Mouse (Mus musculus): ENCODE measurements around the gene Dennd4a. TPM values are rescaled to one million over a fixed set of nuclear protein-coding genes. Genes with fewer than 3 reads are reported as not detected.

The Dennd4a gene
- polyA plus RNA-seq, 2 experiments, result 8.7 to 9.7 TPM

DNA sequence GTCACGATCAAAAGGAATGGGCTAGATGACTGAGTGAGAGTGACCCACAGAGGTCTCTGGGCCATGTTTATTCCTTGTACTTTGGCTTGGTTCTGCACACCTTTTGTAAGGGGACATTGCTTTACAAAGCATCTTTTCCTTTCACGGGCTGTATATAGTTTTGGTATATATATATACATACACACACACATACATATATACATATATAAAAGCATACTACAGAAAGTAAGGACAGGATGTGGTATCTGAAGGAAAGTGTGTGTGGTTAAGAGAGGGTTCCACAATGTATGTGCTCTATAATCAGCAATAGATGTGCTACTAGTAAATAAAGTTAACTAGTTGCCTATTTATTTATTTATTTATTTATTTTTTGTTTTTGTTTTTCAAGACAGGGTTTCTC, 20.6 kb downstream of the Dennd4a start:
- H3K4me1 ChIP-seq (ENCODE audit: control insufficient read depth, insufficient read depth, low read length), result no peaks in the 10 kb centered on the region
- TF ChIP-seq POLR2A (IDR thresholded peaks at IDR 0.05; ENCODE audit: borderline replicate concordance, extremely low read depth, insufficient read depth, insufficient read length), result no peak
- H3K27ac ChIP-seq (replicated peaks; ENCODE audit: low read depth, low read length), result no peak overlapping the region
- no peak overlapping the region for H3K9ac ChIP-seq (ENCODE audit: low read depth, low read length, severe bottlenecking)
- no peak for ATAC-seq (ENCODE audit: low FRiP score, low read depth)
- H3K36me3 ChIP-seq (ENCODE audit: control insufficient read depth, insufficient read depth, low read length), result no peaks in the 10 kb centered on the region
- no peaks in the 10 kb centered on the region for H3K9me3 ChIP-seq (ENCODE audit: control insufficient read depth, low read length)
- no peak for DNase-seq (ENCODE audit: low spot score)
- H3K4me2 ChIP-seq (replicated peaks; ENCODE audit: low read depth, low read length, severe bottlenecking), result no peak overlapping the region
- no peak overlapping the region for H3K4me3 ChIP-seq (replicated peaks; ENCODE audit: low read length)
- WGBS, result 90% methylated on average over 2 of the region's 2 CpGs
- no peaks in the 10 kb centered on the region for H3K27me3 ChIP-seq (ENCODE audit: control insufficient read depth, insufficient read depth, low read length)

DNA sequence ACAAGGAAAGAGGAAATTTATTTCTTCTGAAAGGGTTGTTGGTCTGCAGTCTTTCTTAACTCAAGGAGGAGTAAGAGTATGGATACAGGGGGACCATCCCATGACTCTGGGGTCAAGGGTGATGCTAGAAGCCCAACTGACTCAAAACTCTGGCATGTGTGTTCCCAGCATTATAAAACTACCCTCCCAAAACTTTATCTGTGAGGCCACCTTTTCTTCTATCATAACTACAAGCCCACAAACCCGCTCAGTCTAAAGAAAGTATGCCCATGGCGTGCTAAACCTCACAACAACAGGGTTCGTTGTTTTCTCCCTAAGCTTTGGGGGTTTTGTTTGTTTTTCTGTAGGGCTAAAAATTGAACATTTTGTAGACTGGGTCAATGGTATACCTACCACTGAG, 23.3 kb downstream of the Dennd4a start:
- H3K27ac ChIP-seq (replicated peaks; ENCODE audit: low read depth, low read length), result no peak overlapping the region
- no peak overlapping the region for H3K9ac ChIP-seq (ENCODE audit: low read depth, low read length, severe bottlenecking)
- DNase-seq (ENCODE audit: low spot score) (no peak), ATAC-seq (ENCODE audit: low FRiP score, low read depth) (no peak)
- WGBS, result 89% methylated on average over 3 of the region's 3 CpGs
- H3K36me3 ChIP-seq (ENCODE audit: control insufficient read depth, insufficient read depth, low read length), result no peaks in the 10 kb centered on the region
- no peak for TF ChIP-seq POLR2A (IDR thresholded peaks at IDR 0.05; ENCODE audit: borderline replicate concordance, extremely low read depth, insufficient read depth, insufficient read length)
- no peaks in the 10 kb centered on the region for H3K27me3 ChIP-seq (ENCODE audit: control insufficient read depth, insufficient read depth, low read length)
- H3K4me1 ChIP-seq (ENCODE audit: control insufficient read depth, insufficient read depth, low read length), result no peaks in the 10 kb centered on the region
- no peak overlapping the region for H3K4me2 ChIP-seq (replicated peaks; ENCODE audit: low read depth, low read length, severe bottlenecking)
- H3K4me3 ChIP-seq (replicated peaks; ENCODE audit: low read length), result no peak overlapping the region
- no peaks in the 10 kb centered on the region for H3K9me3 ChIP-seq (ENCODE audit: control insufficient read depth, low read length)

DNA sequence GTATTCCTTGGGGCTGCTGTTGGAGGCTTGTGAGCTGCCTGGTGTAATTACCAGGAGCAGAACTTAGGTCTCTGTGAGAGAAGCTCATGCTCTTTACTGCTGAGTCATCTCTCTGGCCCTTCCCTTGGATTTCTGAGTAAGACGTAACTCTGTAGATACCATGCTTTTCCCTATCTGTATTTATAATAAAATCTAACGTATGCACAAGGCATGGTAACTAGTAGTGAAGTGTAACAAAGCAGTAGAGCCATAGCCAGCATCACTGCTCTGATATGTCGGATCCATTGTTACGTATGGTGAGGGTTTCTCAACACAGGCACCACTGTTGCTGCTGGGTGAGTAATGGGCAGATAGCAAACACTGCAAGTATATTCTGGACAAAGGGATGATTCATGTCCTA, 34.2 kb downstream of the Dennd4a start:
- 91% methylated on average over 4 of the region's 4 CpGs for WGBS
- H3K9me3 ChIP-seq (ENCODE audit: control insufficient read depth, low read length), result no peaks in the 10 kb centered on the region
- H3K4me3 ChIP-seq (replicated peaks; ENCODE audit: low read length), result no peak overlapping the region
- H3K9ac ChIP-seq (ENCODE audit: low read depth, low read length, severe bottlenecking), result no peak overlapping the region
- H3K4me1 ChIP-seq (ENCODE audit: control insufficient read depth, insufficient read depth, low read length), result no peaks in the 10 kb centered on the region
- no peak for ATAC-seq (ENCODE audit: low FRiP score, low read depth)
- no peak for TF ChIP-seq POLR2A (IDR thresholded peaks at IDR 0.05; ENCODE audit: borderline replicate concordance, extremely low read depth, insufficient read depth, insufficient read length)
- H3K27me3 ChIP-seq (ENCODE audit: control insufficient read depth, insufficient read depth, low read length), result no peaks in the 10 kb centered on the region
- DNase-seq (ENCODE audit: low spot score), result no peak
- H3K27ac ChIP-seq (replicated peaks; ENCODE audit: low read depth, low read length), result no peak overlapping the region
- H3K4me2 ChIP-seq (replicated peaks; ENCODE audit: low read depth, low read length, severe bottlenecking), result no peak overlapping the region
- H3K36me3 ChIP-seq (ENCODE audit: control insufficient read depth, insufficient read depth, low read length), result peaks cover 10% of the 10 kb centered on the region; the same call in 1 of the 2 replicates

DNA sequence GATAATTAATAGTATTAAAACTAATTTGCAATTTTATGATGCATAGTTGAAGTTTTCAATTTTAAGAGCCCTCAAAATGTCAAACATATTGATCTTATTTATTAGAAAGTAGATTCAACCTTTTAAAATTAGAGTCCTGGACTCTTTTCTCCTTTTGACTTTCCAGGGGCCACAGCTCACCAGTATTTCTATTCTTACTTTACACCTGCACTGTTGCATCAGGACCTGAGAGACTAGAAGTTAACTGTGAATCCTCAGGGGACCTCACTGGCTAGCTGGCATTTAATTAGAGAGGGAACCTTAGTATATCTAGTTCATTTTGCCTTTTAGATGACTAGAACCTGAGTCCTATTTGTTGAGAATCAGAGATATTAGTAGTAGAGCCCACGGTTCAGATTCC, 38.4 kb downstream of the Dennd4a start:
- DNase-seq (ENCODE audit: low spot score) (no peak), ATAC-seq (ENCODE audit: low FRiP score, low read depth) (no peak)
- TF ChIP-seq POLR2A (IDR thresholded peaks at IDR 0.05; ENCODE audit: borderline replicate concordance, extremely low read depth, insufficient read depth, insufficient read length), result no peak
- Histone ChIP-seq H3K27me3 (ENCODE audit: control insufficient read depth, insufficient read depth, low read length) (no peaks in the 10 kb centered on the region), H3K4me3 (replicated peaks; ENCODE audit: low read length) (no peak overlapping the region), H3K4me1 (ENCODE audit: control insufficient read depth, insufficient read depth, low read length) (no peaks in the 10 kb centered on the region), H3K9ac (ENCODE audit: low read depth, low read length, severe bottlenecking) (no peak overlapping the region), H3K27ac (replicated peaks; ENCODE audit: low read depth, low read length) (no peak overlapping the region), H3K9me3 (ENCODE audit: control insufficient read depth, low read length) (no peaks in the 10 kb centered on the region), H3K36me3 (ENCODE audit: control insufficient read depth, insufficient read depth, low read length) (0 out of 2 replicates have a peak, but pooled peaks cover 4% of the 10 kb centered on the region), H3K4me2 (replicated peaks; ENCODE audit: low read depth, low read length, severe bottlenecking) (no peak overlapping the region)
- 96% methylated on average over 1 of the region's 1 CpGs for WGBS

DNA sequence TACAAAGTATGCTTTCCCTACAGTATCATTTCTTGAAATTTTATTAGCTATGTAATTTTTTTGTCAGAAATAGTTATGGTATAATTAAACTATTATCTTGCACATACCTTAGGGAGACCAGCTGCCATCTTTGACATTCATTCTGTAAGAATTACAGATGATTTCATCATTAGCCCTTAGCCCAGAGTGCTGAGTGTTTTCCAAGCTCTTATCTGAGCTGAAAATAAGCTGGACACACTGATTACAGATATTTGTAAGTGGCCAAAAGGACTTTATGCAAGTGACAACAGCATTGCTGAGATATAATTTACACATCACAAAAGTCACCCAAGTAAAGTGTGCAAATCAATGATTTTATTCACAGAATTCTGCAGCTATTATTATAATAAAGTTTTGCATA, 48.9 kb downstream of the Dennd4a start:
- Histone ChIP-seq H3K27ac (replicated peaks; ENCODE audit: low read depth, low read length) (no peak overlapping the region), H3K27me3 (ENCODE audit: control insufficient read depth, insufficient read depth, low read length) (no peaks in the 10 kb centered on the region), H3K9ac (ENCODE audit: low read depth, low read length, severe bottlenecking) (no peak overlapping the region), H3K36me3 (ENCODE audit: control insufficient read depth, insufficient read depth, low read length) (peaks cover 15% of the 10 kb centered on the region), H3K4me2 (replicated peaks; ENCODE audit: low read depth, low read length, severe bottlenecking) (no peak overlapping the region), H3K9me3 (ENCODE audit: control insufficient read depth, low read length) (no peaks in the 10 kb centered on the region), H3K4me1 (ENCODE audit: control insufficient read depth, insufficient read depth, low read length) (no peaks in the 10 kb centered on the region), H3K4me3 (replicated peaks; ENCODE audit: low read length) (no peak overlapping the region)
- DNase-seq (ENCODE audit: low spot score) (no peak), ATAC-seq (ENCODE audit: low FRiP score, low read depth) (no peak)
- no peak for TF ChIP-seq POLR2A (IDR thresholded peaks at IDR 0.05; ENCODE audit: borderline replicate concordance, extremely low read depth, insufficient read depth, insufficient read length)

DNA sequence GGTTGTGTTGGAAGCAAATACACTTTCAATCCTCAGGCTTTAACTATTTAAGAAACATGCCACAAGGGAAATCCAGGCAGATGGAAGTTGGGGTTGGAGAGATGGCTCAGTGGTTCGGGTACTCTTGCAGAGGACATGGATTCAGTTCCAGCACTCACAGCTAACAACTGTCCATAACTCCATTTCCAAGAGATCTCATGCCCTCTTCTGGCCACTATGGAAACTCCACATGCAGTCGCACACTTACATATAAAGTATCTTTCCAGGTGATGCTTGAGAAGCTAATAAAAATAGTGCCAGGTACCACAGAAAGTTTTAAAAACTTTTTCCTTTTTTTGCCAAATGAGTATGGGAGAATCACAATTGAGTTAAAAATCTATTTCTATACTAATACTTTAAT, 51.5 kb downstream of the Dennd4a start:
- Histone ChIP-seq H3K9me3 (ENCODE audit: control insufficient read depth, low read length) (no peaks in the 10 kb centered on the region), H3K4me2 (replicated peaks; ENCODE audit: low read depth, low read length, severe bottlenecking) (no peak overlapping the region), H3K36me3 (ENCODE audit: control insufficient read depth, insufficient read depth, low read length) (peaks cover 15% of the 10 kb centered on the region), H3K4me3 (replicated peaks; ENCODE audit: low read length) (no peak overlapping the region), H3K27me3 (ENCODE audit: control insufficient read depth, insufficient read depth, low read length) (no peaks in the 10 kb centered on the region), H3K9ac (ENCODE audit: low read depth, low read length, severe bottlenecking) (no peak overlapping the region), H3K27ac (replicated peaks; ENCODE audit: low read depth, low read length) (no peak overlapping the region), H3K4me1 (ENCODE audit: control insufficient read depth, insufficient read depth, low read length) (no peaks in the 10 kb centered on the region)
- no peak for ATAC-seq (ENCODE audit: low FRiP score, low read depth)
- no peak for TF ChIP-seq POLR2A (IDR thresholded peaks at IDR 0.05; ENCODE audit: borderline replicate concordance, extremely low read depth, insufficient read depth, insufficient read length)
- 85% methylated on average over 2 of the region's 2 CpGs for WGBS
- DNase-seq (ENCODE audit: low spot score), result no peak

Measured in limb, embryonic 14.5 days (tissue).